Mouse (Mus musculus) liver, embryonic 14.5 days (tissue): Measurements from ENCODE around the gene Mtg1. TPM values are rescaled to one million over a fixed set of nuclear protein-coding genes. Genes with fewer than 3 reads are reported as not detected.
"Not testable (repeated sequence)": the region's sequence is repeated elsewhere in the genome, so short reads cannot be mapped to it uniquely, and the experiment has no call there.

Experiments used
- ATAC-seq: fragments of 200-750 bp; cut with Nextera tagmentation; 2 replicates; pipeline ENCODE4 v1.8.0; 2017; ENCODE audit warnings: moderate number of reproducible peaks, mild to moderate bottlenecking, moderate library complexity; ENCODE audit not compliant: insufficient read depth
- DNase-seq, 3 experiments: peaks; one replicate each; pipeline ENCODE4 v3.0.0-alpha.2; 2012 to 2013; ENCODE audit warnings: low read depth in 3 of 3, low spot score in 3 of 3
- H3K27ac ChIP-seq: fragments of 300-500 bp; sonication (generic); 2 replicates; pipeline ENCODE4 v1.5.1; 2014; ENCODE audit warnings: moderate library complexity, mild to moderate bottlenecking, control low read depth, inconsistent platforms
- H3K27me3 ChIP-seq: fragments of 300-500 bp; sonication (generic); 2 replicates; pipeline ENCODE4 v1.6.1; 2014; ENCODE audit warnings: mild to moderate bottlenecking, low read length, moderate library complexity; ENCODE audit not compliant: control insufficient read depth, insufficient read depth
- H3K36me3 ChIP-seq: fragments of 300-500 bp; sonication (generic); replicated peaks from 2 replicates; pipeline ENCODE4 v1.6.1; 2014; ENCODE audit warnings: low read depth; ENCODE audit not compliant: control insufficient read depth, insufficient read depth
- H3K4me1 ChIP-seq, 2 experiments: fragments of 200-500 bp in 1 of 2; fragments of 300-500 bp in 1 of 2; sonication (generic) in 1 of 2; replicated peaks; 2 replicates each; pipeline ENCODE4 v1.6.1; 2012 to 2014; ENCODE audit warnings: antibody characterized with exemption in 1 of 2, inconsistent platforms in 1 of 2, low read length in 1 of 2; ENCODE audit not compliant: control insufficient read depth in 2 of 2, insufficient read depth in 2 of 2
- H3K4me2 ChIP-seq: fragments of 300-500 bp; sonication (generic); 2 replicates; pipeline ENCODE4 v1.6.1; 2014; ENCODE audit warnings: low read depth, mild to moderate bottlenecking, control low read depth, moderate library complexity
- H3K4me3 ChIP-seq, 2 experiments: fragments of 200-500 bp in 1 of 2; fragments of 300-500 bp in 1 of 2; sonication (generic) in 1 of 2; 2 replicates each; pipeline ENCODE4 v1.5.1; 2012 to 2014; ENCODE audit warnings: low read depth in 2 of 2, low read length in 2 of 2, mild to moderate bottlenecking in 2 of 2, control low read depth in 1 of 2, inconsistent platforms in 1 of 2, moderate library complexity in 1 of 2; ENCODE audit not compliant: insufficient read depth in 1 of 2
- H3K9ac ChIP-seq: fragments of 300-500 bp; sonication (generic); replicated peaks from 2 replicates; pipeline ENCODE4 v1.6.1; 2014; ENCODE audit warnings: mild to moderate bottlenecking, control low read depth, moderate library complexity
- H3K9me3 ChIP-seq: fragments of 300-500 bp; sonication (generic); 2 replicates; pipeline ENCODE4 v1.6.1; 2016; ENCODE audit warnings: low read length, mixed read lengths; ENCODE audit not compliant: control insufficient read depth
- CTCF ChIP-seq: IDR thresholded peaks from 2 replicates; pipeline ENCODE4 v1.5.1; 2016; ENCODE audit warnings: antibody characterized with exemption, low read depth, control low read depth
- EP300 ChIP-seq: IDR thresholded peaks from 2 replicates; pipeline ENCODE4 v1.6.1; 2016; ENCODE audit warnings: antibody characterized with exemption, low read depth
- WGBS: fragments of 180-500 bp; shearing (Covaris S2); extraction: QIAGEN DNeasy Blood & Tissue Kit; methylation state at CpG from one replicate; pipeline ENCODE4 v1.1.7; 2014; ENCODE audit not compliant: insufficient replicate concordance; 5-methylcytosine and 5-hydroxymethylcytosine counted together
- polyA plus RNA-seq, 2 experiments: library from polyadenylated mRNA; depleted of rRNA in 1 of 2; stranded (reverse) in 1 of 2; unstranded in 1 of 2; fragments of >200 nt; fragmentation: Nextera tagmentation in 1 of 2; extraction: Ambion mirVana in 1 of 2; gene quantifications; 2 replicates each; pipeline versions ENCODE4 v1.2.1 to v1.2.3; 2012 to 2014

Mtg1 gene
- polyA plus RNA-seq, 2 experiments = 14.6 to 17.3 TPM

DNA sequence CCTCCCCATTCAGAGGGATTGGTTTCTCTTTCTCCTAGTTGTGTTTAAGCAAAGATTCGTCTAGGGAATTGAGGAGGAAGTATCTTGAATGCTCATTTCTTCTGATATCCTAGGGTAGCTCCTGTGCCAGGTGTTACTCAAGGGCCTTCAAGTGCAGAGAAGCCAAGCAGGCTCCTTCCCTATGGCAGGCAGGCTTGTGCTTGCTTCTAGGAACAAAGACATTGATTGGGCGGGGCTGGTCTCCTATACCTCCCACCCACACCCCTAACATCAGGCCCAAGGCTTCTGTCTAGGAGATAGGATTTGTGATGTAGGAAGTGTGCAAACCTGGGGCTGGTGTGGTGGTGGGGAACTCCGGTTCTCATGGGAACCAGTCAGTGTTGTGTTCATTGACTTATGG is 10.4 kb upstream of the Mtg1 start:
- ATAC-seq = no peak
- H3K27ac ChIP-seq = no peak overlapping the region
- H3K27me3 ChIP-seq = no peaks in the 10 kb centered on the region
- no peaks in the 10 kb centered on the region for H3K36me3 ChIP-seq
- H3K4me1 ChIP-seq = peaks cover 5 to 21% of the 10 kb centered on the region in 2 experiments; a peak in 3 of 4 replicates
- WGBS = 46% methylated on average over 3 of the region's 3 CpGs
- H3K4me3 ChIP-seq = no peak overlapping the region
- TF ChIP-seq CTCF = no peak
- TF ChIP-seq EP300 = no peak
- H3K9ac ChIP-seq = no peak overlapping the region
- no peaks in the 10 kb centered on the region for H3K9me3 ChIP-seq
- peak overlapping the region; percentile 11; the same call in 1 of the 2 replicates for H3K4me2 ChIP-seq
- DNase-seq = no peak

DNA sequence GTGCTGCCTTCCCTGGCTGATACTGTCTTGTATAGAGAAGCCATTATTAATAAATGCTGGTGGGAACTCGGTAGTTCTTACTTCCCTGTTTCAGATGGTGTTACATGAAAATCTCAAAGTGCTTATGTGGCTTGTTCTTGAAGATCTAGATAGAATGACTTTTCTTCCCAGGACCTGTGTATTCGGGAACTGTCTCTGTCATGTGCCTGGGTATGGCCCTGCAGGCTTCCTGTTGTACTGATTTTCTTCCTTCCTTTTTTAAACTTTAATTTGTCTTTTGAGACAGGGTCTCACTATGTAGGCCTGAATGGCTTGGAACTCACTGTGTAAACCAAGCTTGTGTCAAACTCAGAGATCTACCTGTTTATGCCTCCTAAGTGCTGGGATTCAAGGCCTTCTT is 9.5 kb upstream of the Mtg1 start:
- Histone ChIP-seq H3K4me1 (peaks cover 5 to 17% of the 10 kb centered on the region in 2 experiments; a peak in 3 of 4 replicates), H3K36me3 (no peaks in the 10 kb centered on the region), H3K9ac (no peak overlapping the region), H3K27ac (no peak overlapping the region), H3K4me2 (no peak overlapping the region), H3K4me3 (no peak overlapping the region), H3K9me3 (no peaks in the 10 kb centered on the region), H3K27me3 (no peaks in the 10 kb centered on the region)
- TF ChIP-seq EP300 (no peak), CTCF (no peak)
- ATAC-seq = no peak
- no peak for DNase-seq
- 26% methylated on average over 2 of the region's 2 CpGs for WGBS

DNA sequence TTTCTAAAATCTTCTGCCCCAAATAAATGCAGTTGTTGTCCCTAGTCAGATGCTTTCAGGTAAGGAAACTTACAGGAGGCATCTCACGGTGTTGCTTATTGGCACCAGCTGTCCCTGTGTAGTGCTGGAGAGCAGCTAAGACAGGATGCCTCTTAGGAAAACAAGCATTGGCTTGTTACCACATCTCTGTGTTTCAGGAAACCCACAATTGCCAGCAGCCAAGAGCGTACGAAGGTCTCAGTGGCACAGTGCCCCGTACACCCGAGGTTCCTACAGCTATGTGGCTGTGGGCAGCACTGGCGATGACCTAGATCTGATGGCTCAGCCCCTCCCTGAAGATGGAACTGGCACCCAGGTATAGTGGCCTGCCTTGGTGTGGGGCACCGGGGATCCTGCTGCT is 5.2 kb upstream of the Mtg1 start:
- ATAC-seq, H3K4me1 ChIP-seq, H3K4me2 ChIP-seq, H3K9ac ChIP-seq, H3K27me3 ChIP-seq, DNase-seq, H3K36me3 ChIP-seq, H3K27ac ChIP-seq, H3K9me3 ChIP-seq, H3K4me3 ChIP-seq: not testable (repeated sequence)
- WGBS = 57% methylated on average over 7 of the region's 7 CpGs

DNA sequence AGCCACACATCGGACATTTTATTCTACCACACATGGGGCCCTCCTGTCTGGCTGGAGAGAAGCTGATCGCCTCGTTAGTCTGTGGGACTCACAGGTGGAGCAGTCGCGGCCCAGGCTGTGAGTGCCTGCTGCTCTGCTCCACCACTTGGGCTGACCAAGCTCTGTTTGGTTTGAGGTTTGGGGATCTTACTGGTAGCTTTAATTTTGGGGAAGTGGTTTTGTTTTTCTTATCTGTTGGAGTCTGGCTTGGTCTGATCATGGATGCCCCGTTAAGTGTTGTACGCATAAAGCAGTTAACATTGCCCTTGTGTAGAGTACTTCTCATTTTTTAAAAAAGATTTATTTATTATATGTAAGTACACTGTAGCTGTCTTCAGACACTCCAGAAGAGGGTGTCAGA is 3.3 kb upstream of the Mtg1 start:
- not testable (repeated sequence) for H3K27me3 ChIP-seq, DNase-seq, H3K9ac ChIP-seq, H3K4me3 ChIP-seq, H3K9me3 ChIP-seq, H3K4me2 ChIP-seq, H3K36me3 ChIP-seq, H3K4me1 ChIP-seq, ATAC-seq, H3K27ac ChIP-seq
- WGBS = 23% methylated on average over 5 of the region's 7 CpGs

DNA sequence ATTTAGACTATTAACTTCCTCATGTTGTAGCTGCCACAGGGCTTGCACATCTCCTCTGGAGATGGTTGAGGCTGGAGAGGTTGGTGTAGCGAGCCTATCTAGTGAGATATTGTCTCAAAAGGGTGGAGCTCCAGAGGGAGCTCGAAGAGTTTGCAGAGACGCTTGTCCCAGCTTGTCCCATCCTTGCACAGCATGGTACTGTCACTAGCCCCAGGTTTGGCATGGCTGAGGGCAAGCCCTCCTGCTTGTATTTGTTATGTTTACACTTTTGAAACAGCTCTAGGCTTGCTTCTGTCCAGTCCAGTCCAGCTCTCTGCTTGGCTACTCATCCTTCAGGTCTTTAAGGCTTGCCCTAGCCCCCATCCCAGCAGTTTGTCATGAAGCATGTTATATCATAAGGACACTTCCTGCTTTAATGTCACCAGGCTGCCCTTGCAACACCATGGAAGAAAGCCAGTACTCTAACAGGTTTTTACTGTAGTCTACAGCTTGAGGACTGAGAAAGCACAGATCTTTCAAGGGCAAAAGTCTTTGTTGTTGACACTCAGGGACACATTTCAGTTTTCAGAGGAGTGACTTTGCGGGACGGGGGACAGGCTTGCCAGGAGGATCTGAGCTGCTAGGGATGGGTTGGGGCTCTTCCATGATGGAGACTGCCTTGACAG is 2.1 kb upstream of the Mtg1 start:
- ATAC-seq = no peak
- 60% methylated on average over 5 of the region's 5 CpGs for WGBS
- no peaks in the 10 kb centered on the region for H3K36me3 ChIP-seq
- H3K9ac ChIP-seq = no peak overlapping the region
- H3K9me3 ChIP-seq = no peaks in the 10 kb centered on the region
- no peak for DNase-seq
- no peak for TF ChIP-seq EP300
- TF ChIP-seq CTCF = no peak
- H3K4me1 ChIP-seq = peaks cover 0 to 6% of the 10 kb centered on the region in 2 experiments; a peak in 2 of 4 replicates
- no peak overlapping the region for H3K4me3 ChIP-seq
- H3K27ac ChIP-seq = no peak overlapping the region
- no peak overlapping the region for H3K4me2 ChIP-seq
- no peaks in the 10 kb centered on the region for H3K27me3 ChIP-seq
